Mouse (Mus musculus) Muller cell, postnatal 12 days (primary cell): ENCODE data around the gene 1700092M07Rik.
"Not testable (repeated sequence)": the region's sequence is repeated elsewhere in the genome, so short reads cannot be mapped to it uniquely, and the experiment has no call there.

Source experiments
- DNase-seq: peaks from one replicate; pipeline ENCODE4 v3.0.0-alpha.2; 2015; ENCODE audit errors: inconsistent ontology term

The 1700092M07Rik gene

GRCm38 (mm10) chr19:8716767-8717475 is 23.6 kb upstream of the 1700092M07Rik start:
- no peak for DNase-seq

GRCm38 (mm10) chr19:8718357-8718756 is 22.2 kb upstream of the 1700092M07Rik start:
- DNase-seq = peak; percentile 46

GRCm38 (mm10) chr19:8719037-8719436 is 21.5 kb upstream of the 1700092M07Rik start:
- not testable (repeated sequence) for DNase-seq

- DNase-seq = no peak
Measured at GRCm38 (mm10) chr19:8721378-8721777, 19.1 kb upstream of the 1700092M07Rik start.

GRCm38 (mm10) chr19:8722021-8722420 is 18.5 kb upstream of the 1700092M07Rik start:
- DNase-seq = no peak

- no peak for DNase-seq
Measured at GRCm38 (mm10) chr19:8722559-8722906, 18.0 kb upstream of the 1700092M07Rik start.

- peak; percentile 96 for DNase-seq
Measured at GRCm38 (mm10) chr19:8722907-8723573, 17.5 kb upstream of the 1700092M07Rik start, which contains the start of gene Slc3a2. Gene Slc3a2 (minus strand): TSS chr19:8723369.

GRCm38 (mm10) chr19:8723574-8724346 is 16.8 kb upstream of the 1700092M07Rik start:
- DNase-seq = no peak

- DNase-seq = no peak
Measured at GRCm38 (mm10) chr19:8724392-8724791, 16.1 kb upstream of the 1700092M07Rik start.

- no peak for DNase-seq
Measured at GRCm38 (mm10) chr19:8725081-8725613, 15.4 kb upstream of the 1700092M07Rik start.

GRCm38 (mm10) chr19:8726609-8727390 is 13.7 kb upstream of the 1700092M07Rik start:
- DNase-seq = no peak

- no peak for DNase-seq
Measured at GRCm38 (mm10) chr19:8727495-8728114, 12.9 kb upstream of the 1700092M07Rik start.

GRCm38 (mm10) chr19:8728335-8729099 is 12.0 kb upstream of the 1700092M07Rik start:
- DNase-seq = not testable (repeated sequence)

- DNase-seq = no peak
Measured at GRCm38 (mm10) chr19:8734334-8734733, 6.2 kb upstream of the 1700092M07Rik start.

GRCm38 (mm10) chr19:8735389-8736159 is 4.9 kb upstream of the 1700092M07Rik start, which contains the start of gene Wdr74:
Gene Wdr74 (plus strand): TSS chr19:8735827.
- peak; percentile 87 for DNase-seq

GRCm38 (mm10) chr19:8736160-8736467 is 4.4 kb upstream of the 1700092M07Rik start:
- no peak for DNase-seq

GRCm38 (mm10) chr19:8738911-8739310 is 1.6 kb upstream of the 1700092M07Rik start:
- DNase-seq = no peak

- DNase-seq = no peak
Measured at GRCm38 (mm10) chr19:8739646-8740045, 872 bp upstream of the 1700092M07Rik start.

GRCm38 (mm10) chr19:8741243-8741869 is 838 bp downstream of the 1700092M07Rik start, which contains the start of gene Stx5a:
Gene Stx5a (plus strand): TSS chr19:8741413.
- peak; percentile 99 for DNase-seq
